Mouse (Mus musculus) fat pad, adult 2 months (tissue): Measurements from ENCODE around the gene Tnfrsf1a.

Experiments used
- DNase-seq: peaks from one replicate; pipeline ENCODE4 v3.0.0-alpha.2; 2011; ENCODE audit warnings: low read depth, low spot score; ENCODE audit errors: extremely low read depth

Tnfrsf1a gene

GRCm38 (mm10) chr6:125380372-125381360 is 31.5 kb downstream of the Tnfrsf1a start, which contains the start of gene Plekhg6:
TSS of gene Plekhg6 (minus strand) at chr6:125380793.
- DNase-seq: no peak

GRCm38 (mm10) chr6:125382024-125382423 is 32.9 kb downstream of the Tnfrsf1a start:
- DNase-seq: no peak

- DNase-seq: peak; percentile 92
These were observed 36.2 kb downstream of the Tnfrsf1a start for GRCm38 (mm10) chr6:125385066-125385974.

- DNase-seq: no peak
These were observed 36.9 kb downstream of the Tnfrsf1a start for GRCm38 (mm10) chr6:125386080-125386479.

DNA sequence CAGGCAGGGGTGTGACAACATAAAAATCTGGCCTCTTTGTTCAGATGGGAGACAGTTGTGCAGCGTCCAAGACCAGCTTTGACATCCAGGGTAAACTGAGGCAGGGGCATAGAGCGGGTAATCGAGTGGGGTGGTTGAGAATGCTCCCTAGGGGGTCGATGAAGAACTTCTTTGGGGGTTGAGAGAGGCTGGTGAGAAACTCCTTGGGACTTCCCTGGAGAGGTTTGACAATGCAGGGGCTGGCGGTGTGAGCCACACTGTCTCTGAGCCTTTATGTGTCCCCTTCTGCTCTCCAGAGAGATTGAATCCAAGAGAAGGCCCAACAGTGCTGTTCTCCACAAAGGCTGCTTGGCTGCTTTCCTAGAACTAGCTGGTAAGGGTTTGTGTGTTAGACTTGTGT is 40.7 kb downstream of the Tnfrsf1a start:
- no peak for DNase-seq

- no peak for DNase-seq
These were observed 56.6 kb downstream of the Tnfrsf1a start for GRCm38 (mm10) chr6:125405461-125406382.

DNA sequence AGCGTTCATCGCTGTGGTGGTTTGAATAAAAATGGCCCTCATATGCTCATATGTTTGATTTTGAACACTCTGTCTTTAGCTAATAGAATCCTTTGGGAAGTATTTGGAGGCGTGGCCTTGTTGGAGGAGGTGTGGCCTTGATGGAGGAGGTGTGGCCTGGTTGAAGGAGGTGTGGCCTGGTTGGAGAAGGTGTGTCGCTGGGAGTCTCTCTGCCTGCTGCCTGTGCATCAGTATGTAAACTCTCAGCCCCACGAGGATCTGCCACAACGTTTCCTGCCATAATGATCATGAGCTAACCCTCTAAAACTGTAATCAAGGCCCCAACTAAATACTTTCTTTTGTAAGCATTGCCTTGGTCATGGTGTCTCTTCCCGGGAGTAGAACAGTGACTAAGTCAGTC is 58.1 kb downstream of the Tnfrsf1a start:
- no peak for DNase-seq

DNA sequence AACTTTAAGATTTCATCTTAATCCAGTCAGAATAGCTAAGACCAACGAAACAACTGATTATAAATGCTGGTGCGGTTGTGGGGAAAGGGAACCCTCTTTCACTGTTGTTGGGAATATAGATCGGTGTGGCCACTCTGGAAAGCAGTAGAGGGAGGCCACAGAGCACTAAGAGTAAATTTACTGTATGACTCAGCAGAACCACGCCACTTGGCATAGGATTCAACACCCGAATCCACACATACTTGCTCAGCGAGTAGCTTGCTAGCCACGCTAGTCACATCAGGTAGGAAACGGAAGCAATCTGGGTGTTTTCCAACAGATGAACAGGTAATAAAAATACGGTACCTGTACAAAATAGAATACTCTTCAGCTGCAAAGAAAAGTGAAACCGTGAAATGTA is 58.5 kb downstream of the Tnfrsf1a start:
- no peak for DNase-seq

GRCm38 (mm10) chr6:125410551-125410950 is 61.4 kb downstream of the Tnfrsf1a start:
- no peak for DNase-seq

DNA sequence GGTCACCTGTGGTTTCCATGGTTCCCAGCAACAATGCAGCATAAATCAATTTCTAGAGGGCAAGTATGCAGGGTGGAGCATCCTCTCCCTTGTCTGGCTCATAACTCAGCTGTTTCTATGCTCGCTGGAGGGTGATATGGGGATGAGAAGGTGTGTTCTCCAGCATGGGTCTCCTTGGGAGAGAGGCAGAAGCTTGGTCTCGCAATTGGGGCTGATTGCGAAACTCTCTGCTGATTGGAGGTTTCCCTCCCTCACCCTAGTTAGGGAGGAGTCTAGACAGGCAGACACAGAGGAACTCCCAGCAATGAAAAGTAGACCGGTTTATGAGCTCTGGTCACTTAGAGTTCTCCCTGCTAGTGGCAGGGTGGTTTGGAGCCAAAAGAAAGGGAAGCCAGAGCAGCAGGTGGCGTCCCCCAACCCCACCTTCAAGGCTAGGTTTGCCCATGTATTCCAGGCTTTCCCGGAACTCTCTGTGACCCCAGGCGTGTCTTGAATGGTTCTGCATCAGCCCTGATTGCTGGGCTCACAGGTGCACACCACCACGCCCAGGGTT is 61.9 kb downstream of the Tnfrsf1a start:
- DNase-seq: no peak

DNA sequence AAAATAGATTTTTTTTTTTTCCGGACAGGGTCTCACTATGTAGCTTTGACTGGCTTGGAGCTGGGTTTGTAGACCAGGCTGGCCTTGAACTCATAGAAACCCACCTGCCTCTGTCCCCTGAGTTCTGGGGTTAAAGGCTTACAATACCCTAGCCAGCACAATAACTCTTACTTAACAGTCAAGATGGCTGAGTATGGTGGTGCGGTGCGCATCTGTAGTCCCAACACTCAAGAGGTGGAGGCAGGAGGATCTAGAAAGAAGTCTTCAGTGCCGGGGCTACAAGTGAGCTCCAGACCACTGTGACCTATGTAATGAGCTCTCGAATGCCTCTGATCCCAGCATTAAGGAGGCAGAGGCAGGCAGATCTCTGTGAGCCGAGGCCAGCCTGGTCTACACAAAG is 62.5 kb downstream of the Tnfrsf1a start:
- no peak for DNase-seq
